Mouse (Mus musculus): ENCODE data around the gene Atp1a1. TPM values are rescaled to one million over a fixed set of nuclear protein-coding genes. Genes with fewer than 3 reads are reported as not detected.

Atp1a1 gene
- total RNA-seq, 4 experiments from 2014 or later = 480 to 507 (median 482) TPM

- no peak for DNase-seq (ENCODE audit: low spot score in 2 of 2)
Observed at GRCm38 (mm10) chr3:101611813-101612491, 7.5 kb upstream of the Atp1a1 start.

GRCm38 (mm10) chr3:101611012-101611812 lies 6.7 kb upstream of the Atp1a1 start:
- no peak for DNase-seq (ENCODE audit: low spot score in 2 of 2)

GRCm38 (mm10) chr3:101609302-101609701 lies 4.8 kb upstream of the Atp1a1 start:
- DNase-seq (ENCODE audit: low spot score in 2 of 2) = no peak

- DNase-seq (ENCODE audit: low spot score in 2 of 2) = no peak
Observed at GRCm38 (mm10) chr3:101606861-101607455, 2.5 kb upstream of the Atp1a1 start.

GRCm38 (mm10) chr3:101605721-101606120 lies 1.2 kb upstream of the Atp1a1 start:
- DNase-seq (ENCODE audit: low spot score in 2 of 2) = no peak

- DNase-seq (ENCODE audit: low spot score in 2 of 2) = no peak
Observed at GRCm38 (mm10) chr3:101605291-101605690, 807 bp upstream of the Atp1a1 start.

- DNase-seq (ENCODE audit: low spot score in 2 of 2) = peak; percentile 47 to 57
Observed at GRCm38 (mm10) chr3:101603661-101604549, 579 bp downstream of the Atp1a1 start.

- no peak for DNase-seq (ENCODE audit: low spot score in 2 of 2)
Observed at GRCm38 (mm10) chr3:101603194-101603593, 1.3 kb downstream of the Atp1a1 start.

- DNase-seq (ENCODE audit: low spot score in 2 of 2) = no peak
Observed at GRCm38 (mm10) chr3:101602511-101603055, 1.9 kb downstream of the Atp1a1 start.

GRCm38 (mm10) chr3:101601687-101602086 lies 2.8 kb downstream of the Atp1a1 start:
- no peak for DNase-seq (ENCODE audit: low spot score in 2 of 2)

- DNase-seq (ENCODE audit: low spot score in 2 of 2) = no peak
Observed at GRCm38 (mm10) chr3:101601003-101601525, 3.4 kb downstream of the Atp1a1 start.

- no peak for DNase-seq (ENCODE audit: low spot score in 2 of 2)
Observed at GRCm38 (mm10) chr3:101599920-101600741, 4.4 kb downstream of the Atp1a1 start.

GRCm38 (mm10) chr3:101599191-101599919 lies 5.1 kb downstream of the Atp1a1 start:
- DNase-seq (ENCODE audit: low spot score in 2 of 2) = no peak

GRCm38 (mm10) chr3:101598231-101598905 lies 6.1 kb downstream of the Atp1a1 start:
- peak in 1 of 2 experiments; percentile 45 for DNase-seq (ENCODE audit: low spot score in 2 of 2)

- DNase-seq (ENCODE audit: low spot score in 2 of 2) = no peak
Observed at GRCm38 (mm10) chr3:101597317-101598096, 7.0 kb downstream of the Atp1a1 start.

GRCm38 (mm10) chr3:101596686-101597085 lies 7.8 kb downstream of the Atp1a1 start:
- no peak for DNase-seq (ENCODE audit: low spot score in 2 of 2)

- DNase-seq (ENCODE audit: low spot score in 2 of 2) = no peak
Observed at GRCm38 (mm10) chr3:101595866-101596630, 8.4 kb downstream of the Atp1a1 start.

Data from layer of hippocampus, adult 8-10 months (tissue).